Mouse (Mus musculus) embryonic facial prominence, embryonic 12.5 days (tissue): ENCODE results near the gene 3830417A13Rik. TPM values are rescaled to one million over a fixed set of nuclear protein-coding genes. Genes with fewer than 3 reads are reported as not detected.

ENCODE experiments used
- ATAC-seq: fragments of 200-750 bp; cut with Nextera tagmentation; 2 replicates; pipeline ENCODE4 v1.8.0; 2017; ENCODE audit not compliant: insufficient number of reproducible peaks, insufficient read depth, low FRiP score, low TSS enrichment
- H3K27ac ChIP-seq: fragments of 300-500 bp; sonication (generic); 2 replicates; pipeline ENCODE4 v1.5.1; 2016; ENCODE audit warnings: mild to moderate bottlenecking
- H3K27me3 ChIP-seq: fragments of 300-500 bp; sonication (generic); 2 replicates; pipeline ENCODE4 v1.6.1; 2016; ENCODE audit warnings: mild to moderate bottlenecking, moderate library complexity
- H3K36me3 ChIP-seq: fragments of 300-500 bp; sonication (generic); 2 replicates; pipeline ENCODE4 v1.6.1; 2016; ENCODE audit warnings: mild to moderate bottlenecking
- H3K4me1 ChIP-seq: fragments of 300-500 bp; sonication (generic); 2 replicates; pipeline ENCODE4 v1.6.1; 2016
- H3K4me2 ChIP-seq: fragments of 300-500 bp; sonication (generic); replicated peaks from 2 replicates; pipeline ENCODE4 v1.6.1; 2016; ENCODE audit warnings: mild to moderate bottlenecking, moderate library complexity
- H3K4me3 ChIP-seq: fragments of 300-500 bp; sonication (generic); 2 replicates; pipeline ENCODE4 v1.5.1; 2016; ENCODE audit warnings: mild to moderate bottlenecking
- H3K9ac ChIP-seq: fragments of 300-500 bp; sonication (generic); 2 replicates; pipeline ENCODE4 v1.6.1; 2016; ENCODE audit warnings: mild to moderate bottlenecking, moderate library complexity
- H3K9me3 ChIP-seq: fragments of 300-500 bp; sonication (generic); 2 replicates; pipeline ENCODE4 v1.6.1; 2016; ENCODE audit warnings: mild to moderate bottlenecking, moderate library complexity
- WGBS: fragments of 180-500 bp; shearing (Covaris S2); methylation state at CpG from one replicate; pipeline ENCODE4 v1.1.7; 2016; 5-methylcytosine and 5-hydroxymethylcytosine counted together
- polyA plus RNA-seq: library from polyadenylated mRNA; unstranded; fragments of >200 nt; fragmentation: Nextera tagmentation; extraction: Ambion mirVana; gene quantifications from 2 replicates; pipeline ENCODE4 v1.2.1, GENCODE M21; 2016

3830417A13Rik gene
- 0.62 and 1.4 TPM in 2 replicates for polyA plus RNA-seq

- no peak for ATAC-seq
- Histone ChIP-seq H3K4me2 (no peak within 1 kb of the TSS), H3K36me3 (no peaks in the 10 kb centered on the region), H3K4me3 (no peak within 1 kb of the TSS), H3K9me3 (no peaks in the 10 kb centered on the region), H3K9ac (no peak within 1 kb of the TSS), H3K27me3 (no peaks in the 10 kb centered on the region), H3K27ac (no peak within 1 kb of the TSS), H3K4me1 (no peaks in the 10 kb centered on the region)
- 86% methylated on average over 11 of the region's 11 CpGs for WGBS
These were observed at the start of gene 3830417A13Rik for GRCm38 (mm10) chrX:64173248-64173647. TSS of gene 3830417A13Rik (plus strand) at chrX:64173548.

- H3K27ac ChIP-seq: no peak within 1 kb of the TSS
- H3K36me3 ChIP-seq: no peaks in the 10 kb centered on the region
- H3K9me3 ChIP-seq: no peaks in the 10 kb centered on the region
- no peaks in the 10 kb centered on the region for H3K4me1 ChIP-seq
- no peak within 1 kb of the TSS for H3K4me3 ChIP-seq
- no peak within 1 kb of the TSS for H3K9ac ChIP-seq
- H3K4me2 ChIP-seq: no peak within 1 kb of the TSS
- no peaks in the 10 kb centered on the region for H3K27me3 ChIP-seq
- 74% methylated on average over 2 of the region's 2 CpGs for WGBS
- no peak for ATAC-seq
These were observed 21.2 kb upstream of the 3830417A13Rik start, which contains the start of gene Gm6760 for GRCm38 (mm10) chrX:64152098-64152497. TSS of gene Gm6760 (minus strand) at chrX:64152198.

- H3K4me2 ChIP-seq: no peak overlapping the region
- no peak overlapping the region for H3K27ac ChIP-seq
- no peaks in the 10 kb centered on the region for H3K9me3 ChIP-seq
- no peak overlapping the region for H3K9ac ChIP-seq
- H3K27me3 ChIP-seq: no peaks in the 10 kb centered on the region
- H3K4me3 ChIP-seq: no peak overlapping the region
- no peaks in the 10 kb centered on the region for H3K36me3 ChIP-seq
- H3K4me1 ChIP-seq: no peaks in the 10 kb centered on the region
- no peak for ATAC-seq
These were observed 7.9 kb downstream of the 3830417A13Rik start for GRCm38 (mm10) chrX:64181246-64181645.

Other genes with a start within 250 kb of the 3830417A13Rik start
- gene Gm6760, start 21.4 kb upstream of the 3830417A13Rik start, polyA plus RNA-seq: not detected in 2 replicates
- gene Slitrk4, start 103.4 kb downstream of the 3830417A13Rik start, polyA plus RNA-seq: 3.8 and 4.4 TPM in 2 replicates